Mouse (Mus musculus): ENCODE data around the gene Zfp462. TPM values are rescaled to one million over a fixed set of nuclear protein-coding genes. Genes with fewer than 3 reads are reported as not detected.

The Zfp462 gene
- polyA plus RNA-seq, 1 experiment: 2.5 TPM

DNA sequence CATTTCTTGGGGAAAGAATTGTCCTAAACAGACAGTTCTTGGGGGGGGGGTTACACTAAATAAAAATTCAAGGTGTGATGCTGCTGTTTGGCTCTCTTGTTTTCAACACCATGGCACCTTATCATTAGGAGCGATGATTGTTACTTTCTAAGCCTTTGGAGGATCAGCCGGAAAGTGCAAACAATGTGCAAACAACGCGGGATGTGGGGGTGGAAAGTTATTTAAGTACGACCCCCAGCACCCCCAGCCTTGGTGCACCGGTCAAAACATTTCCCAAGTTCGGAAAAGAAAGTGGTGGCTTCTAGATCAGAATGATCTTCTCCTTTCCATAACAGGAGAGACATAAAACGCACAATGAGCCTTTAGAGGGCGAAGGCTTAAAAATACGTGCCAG, 1.8 kb downstream of the Zfp462 start:
- Histone ChIP-seq H3K27me3 (ENCODE audit: control insufficient read depth, insufficient read depth, low read length) (peaks cover 7% of the 10 kb centered on the region), H3K27ac (ENCODE audit: insufficient read depth, low read length) (no peak overlapping the region), H3K36me3 (ENCODE audit: control insufficient read depth, insufficient read depth, low read length) (no peaks in the 10 kb centered on the region), H3K4me1 (ENCODE audit: control insufficient read depth, insufficient read depth, insufficient read length) (no peaks in the 10 kb centered on the region), H3K4me3 (ENCODE audit: extremely low read depth, insufficient read depth, insufficient read length) (no peak overlapping the region)
- no peak for DNase-seq (ENCODE audit: low read depth in 1 of 2, low spot score in 2 of 2)
- WGBS: 4% methylated on average over 10 of the region's 10 CpGs
- no peak for TF ChIP-seq CTCF (IDR thresholded peaks at IDR 0.05; ENCODE audit: extremely low read depth, insufficient read depth, insufficient read length, insufficient replicate concordance)
- TF ChIP-seq POLR2A (IDR thresholded peaks at IDR 0.05; ENCODE audit: low read depth, low read length): no peak

DNA sequence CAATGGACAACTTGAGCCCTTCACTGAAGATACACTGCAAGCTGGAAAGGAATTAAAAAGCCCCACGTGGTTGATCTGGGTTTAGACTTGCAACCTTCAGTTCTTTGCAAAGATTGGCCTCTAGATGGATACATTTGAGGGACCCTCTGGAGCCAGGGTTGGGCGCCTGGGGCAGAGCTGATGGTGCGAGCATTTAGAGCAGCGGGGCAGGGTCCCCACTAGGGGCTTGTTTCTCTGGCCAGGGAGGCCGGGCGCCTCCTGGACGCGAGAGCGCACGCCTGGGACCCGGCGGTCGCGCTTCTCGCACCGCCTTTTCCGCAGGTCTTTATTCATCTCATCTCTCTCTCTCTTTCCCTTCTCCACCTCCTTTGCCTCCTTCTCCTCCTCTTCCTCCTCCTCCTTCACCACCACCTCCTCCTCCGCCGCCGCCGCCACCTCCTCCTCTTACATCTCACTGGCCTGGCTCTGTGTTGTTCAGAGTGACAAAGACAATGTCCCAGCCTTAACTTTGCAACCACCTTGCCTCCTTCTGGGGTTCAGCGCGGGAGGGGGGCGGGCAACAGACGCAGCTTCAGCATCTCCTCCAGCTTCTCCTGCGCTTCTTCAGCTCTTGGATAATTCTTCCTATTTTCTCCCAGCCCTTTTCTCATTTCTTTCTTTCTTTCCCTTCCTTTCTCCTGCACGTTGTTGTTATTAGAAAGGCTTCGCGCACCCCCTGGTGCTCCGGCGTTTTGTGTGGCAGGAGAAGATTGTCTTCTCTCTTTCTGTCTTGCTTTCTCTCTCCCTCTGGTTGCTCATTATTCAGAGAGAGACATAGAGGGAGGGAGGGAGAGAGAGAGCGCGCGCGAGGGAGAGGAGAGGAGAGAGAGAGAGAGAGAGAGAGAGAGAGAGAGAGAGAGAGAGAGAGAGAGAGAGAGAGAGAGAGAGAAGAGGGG, 2.5 kb downstream of the Zfp462 start:
- TF ChIP-seq CTCF (IDR thresholded peaks at IDR 0.05; ENCODE audit: extremely low read depth, insufficient read depth, insufficient read length, insufficient replicate concordance) (no peak), POLR2A (IDR thresholded peaks at IDR 0.05; ENCODE audit: low read depth, low read length) (no peak)
- H3K4me1 ChIP-seq (ENCODE audit: control insufficient read depth, insufficient read depth, insufficient read length): no peaks in the 10 kb centered on the region
- peak overlapping the region; percentile 41 for H3K4me3 ChIP-seq (ENCODE audit: extremely low read depth, insufficient read depth, insufficient read length)
- DNase-seq (ENCODE audit: low read depth in 1 of 2, low spot score in 2 of 2): no peak
- peak overlapping the region; percentile 45 for H3K27ac ChIP-seq (ENCODE audit: insufficient read depth, low read length)
- peaks cover 7% of the 10 kb centered on the region for H3K27me3 ChIP-seq (ENCODE audit: control insufficient read depth, insufficient read depth, low read length)
- under 1% methylated on average over 34 of the region's 35 CpGs for WGBS
- H3K36me3 ChIP-seq (ENCODE audit: control insufficient read depth, insufficient read depth, low read length): no peaks in the 10 kb centered on the region

DNA sequence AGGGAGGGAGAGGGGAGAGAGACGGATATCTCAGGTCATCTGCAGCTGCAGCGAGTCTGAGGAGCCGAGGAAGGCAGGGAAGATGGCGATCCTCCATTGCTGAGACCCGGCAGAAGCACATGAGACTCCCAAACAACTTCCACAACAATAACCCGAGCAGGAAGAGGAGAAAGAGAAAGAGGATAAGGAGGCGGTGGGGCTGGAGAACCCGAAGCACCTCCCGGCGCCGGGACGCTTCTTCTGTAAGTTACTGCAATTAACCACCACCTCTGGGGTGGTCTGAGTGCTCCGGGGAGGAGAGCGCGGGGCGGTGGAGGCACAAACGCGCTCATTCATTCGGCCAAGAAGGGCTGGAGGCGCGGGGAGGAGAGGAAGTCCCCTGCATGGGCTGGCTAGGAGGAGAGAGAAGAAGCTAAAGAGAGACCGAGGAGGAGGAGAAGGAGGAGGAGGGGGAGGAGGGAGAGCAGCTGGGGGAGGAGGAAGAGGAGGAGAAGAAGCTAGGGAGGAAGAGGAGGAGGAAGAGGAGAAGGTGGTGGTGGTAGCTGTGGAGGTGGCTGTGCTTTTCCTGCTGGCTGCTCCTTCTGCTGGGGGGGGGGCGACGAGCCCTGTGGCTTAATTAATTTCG, 3.3 kb downstream of the Zfp462 start:
- Histone ChIP-seq H3K4me3 (ENCODE audit: extremely low read depth, insufficient read depth, insufficient read length) (peak overlapping the region; percentile 41), H3K4me1 (ENCODE audit: control insufficient read depth, insufficient read depth, insufficient read length) (no peaks in the 10 kb centered on the region), H3K27me3 (ENCODE audit: control insufficient read depth, insufficient read depth, low read length) (peaks cover 7% of the 10 kb centered on the region), H3K27ac (ENCODE audit: insufficient read depth, low read length) (peak overlapping the region; percentile 45), H3K36me3 (ENCODE audit: control insufficient read depth, insufficient read depth, low read length) (no peaks in the 10 kb centered on the region)
- WGBS: under 1% methylated on average over 24 of the region's 25 CpGs
- DNase-seq (ENCODE audit: low read depth in 1 of 2, low spot score in 2 of 2): no peak
- no peak for TF ChIP-seq POLR2A (IDR thresholded peaks at IDR 0.05; ENCODE audit: low read depth, low read length)
- TF ChIP-seq CTCF (IDR thresholded peaks at IDR 0.05; ENCODE audit: extremely low read depth, insufficient read depth, insufficient read length, insufficient replicate concordance): no peak

DNA sequence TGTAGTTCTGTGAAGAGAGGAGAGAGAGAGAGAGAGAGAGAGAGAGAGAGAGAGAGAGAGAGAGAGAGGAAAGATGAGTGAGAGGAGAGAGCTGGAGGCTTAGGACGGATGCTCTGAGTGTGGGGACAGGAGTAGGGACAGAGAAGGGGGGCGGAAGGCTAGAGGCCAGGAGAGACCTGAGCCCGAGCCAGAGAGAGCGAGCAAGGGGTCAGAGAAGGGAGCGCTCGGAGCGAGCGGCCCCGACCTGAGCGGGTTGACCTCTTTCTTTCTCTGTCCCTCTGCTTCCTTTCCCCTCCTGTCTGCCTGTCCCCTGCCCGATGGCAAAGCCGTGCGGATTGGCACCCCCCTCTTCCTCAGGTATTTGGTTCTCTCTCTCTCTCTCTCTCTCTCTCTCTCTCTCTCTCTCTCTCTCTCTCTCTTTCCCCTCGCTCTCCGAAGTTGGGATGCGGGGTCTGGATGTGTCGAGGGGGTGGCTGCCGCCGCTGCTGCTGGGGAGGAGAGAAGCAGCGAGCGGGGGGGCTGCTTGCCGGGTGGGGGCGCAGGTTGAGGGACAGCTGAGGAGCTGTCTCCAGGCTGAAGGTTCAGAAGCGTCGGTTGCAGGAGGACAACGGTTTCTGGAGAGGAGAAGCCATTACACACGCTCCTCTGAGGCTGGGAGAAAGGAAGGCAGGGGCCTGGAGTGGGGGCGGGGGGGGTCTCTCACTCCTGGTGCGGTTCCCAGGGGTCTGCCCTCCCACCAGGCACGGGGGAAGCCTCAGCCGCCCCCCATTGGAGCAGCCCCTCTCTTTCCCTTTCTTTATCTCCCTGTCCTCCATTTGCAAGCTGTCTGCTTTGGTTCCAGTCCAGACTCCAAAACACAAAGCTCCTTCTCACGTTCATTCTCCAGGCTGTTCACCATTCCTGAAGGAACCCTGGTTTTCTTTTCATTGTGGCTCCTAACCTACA, 4.0 kb downstream of the Zfp462 start:
- peaks cover 7% of the 10 kb centered on the region for H3K27me3 ChIP-seq (ENCODE audit: control insufficient read depth, insufficient read depth, low read length)
- no peak for TF ChIP-seq POLR2A (IDR thresholded peaks at IDR 0.05; ENCODE audit: low read depth, low read length)
- TF ChIP-seq CTCF (IDR thresholded peaks at IDR 0.05; ENCODE audit: extremely low read depth, insufficient read depth, insufficient read length, insufficient replicate concordance): no peak
- DNase-seq (ENCODE audit: low read depth in 1 of 2, low spot score in 2 of 2): no peak
- no peaks in the 10 kb centered on the region for H3K36me3 ChIP-seq (ENCODE audit: control insufficient read depth, insufficient read depth, low read length)
- WGBS: 2% methylated on average over 29 of the region's 32 CpGs
- H3K4me1 ChIP-seq (ENCODE audit: control insufficient read depth, insufficient read depth, insufficient read length): no peaks in the 10 kb centered on the region
- peak overlapping the region; percentile 41 for H3K4me3 ChIP-seq (ENCODE audit: extremely low read depth, insufficient read depth, insufficient read length)
- peak overlapping the region; percentile 45 for H3K27ac ChIP-seq (ENCODE audit: insufficient read depth, low read length)

DNA sequence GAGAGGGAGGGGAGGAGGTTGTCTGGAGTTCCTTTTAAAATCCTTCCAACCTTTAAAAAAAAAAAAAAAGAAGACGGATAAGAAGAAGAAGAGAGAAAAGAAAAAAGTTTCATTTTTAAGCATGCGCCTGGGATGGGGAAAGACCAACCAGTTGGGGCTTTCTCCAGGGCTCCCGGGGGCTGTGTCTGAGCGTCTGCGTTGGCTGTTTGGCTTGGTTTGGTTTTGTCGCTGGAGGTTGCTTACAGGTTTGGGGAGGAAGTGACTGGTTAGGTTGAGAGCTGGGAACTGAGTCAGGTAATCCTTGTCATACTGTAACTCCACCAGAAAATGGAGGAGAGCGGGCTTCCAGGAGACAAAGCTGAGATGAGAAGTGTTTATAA, 4.7 kb downstream of the Zfp462 start:
- no peak for TF ChIP-seq POLR2A (IDR thresholded peaks at IDR 0.05; ENCODE audit: low read depth, low read length)
- no peak for TF ChIP-seq CTCF (IDR thresholded peaks at IDR 0.05; ENCODE audit: extremely low read depth, insufficient read depth, insufficient read length, insufficient replicate concordance)
- no peak for DNase-seq (ENCODE audit: low read depth in 1 of 2, low spot score in 2 of 2)
- Histone ChIP-seq H3K27ac (ENCODE audit: insufficient read depth, low read length) (peak overlapping the region; percentile 35; the same call in 1 of the 2 replicates), H3K27me3 (ENCODE audit: control insufficient read depth, insufficient read depth, low read length) (peaks cover 7% of the 10 kb centered on the region), H3K4me1 (ENCODE audit: control insufficient read depth, insufficient read depth, insufficient read length) (no peaks in the 10 kb centered on the region), H3K36me3 (ENCODE audit: control insufficient read depth, insufficient read depth, low read length) (no peaks in the 10 kb centered on the region), H3K4me3 (ENCODE audit: extremely low read depth, insufficient read depth, insufficient read length) (no peak overlapping the region; the same call in 1 of the 2 replicates)
- 22% methylated on average over 7 of the region's 7 CpGs for whole genome bisulfite sequencing

DNA sequence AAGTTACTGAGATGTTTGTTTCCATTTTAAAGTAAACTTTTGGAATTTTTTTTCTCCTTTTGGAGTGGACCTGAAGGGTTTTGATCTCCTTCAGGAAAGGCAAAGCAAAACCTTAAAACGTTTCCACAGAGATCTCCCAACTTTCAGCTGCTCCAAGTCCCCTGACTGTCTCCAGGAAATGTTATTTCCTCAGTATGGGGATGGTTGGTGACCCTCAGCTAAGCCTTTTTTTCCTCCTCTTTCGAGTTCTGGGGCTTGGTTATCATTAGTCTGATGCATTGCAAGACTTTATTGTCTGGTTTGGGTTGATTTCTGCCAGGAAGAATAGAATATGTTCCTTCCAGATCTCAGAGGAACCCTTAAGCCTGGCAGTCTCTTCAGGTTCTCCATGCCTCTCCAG, 5.3 kb downstream of the Zfp462 start:
- no peak for DNase-seq (ENCODE audit: low read depth in 1 of 2, low spot score in 2 of 2)
- TF ChIP-seq CTCF (IDR thresholded peaks at IDR 0.05; ENCODE audit: extremely low read depth, insufficient read depth, insufficient read length, insufficient replicate concordance): no peak
- no peak for TF ChIP-seq POLR2A (IDR thresholded peaks at IDR 0.05; ENCODE audit: low read depth, low read length)
- no peaks in the 10 kb centered on the region for H3K36me3 ChIP-seq (ENCODE audit: control insufficient read depth, insufficient read depth, low read length)
- no peaks in the 10 kb centered on the region for H3K4me1 ChIP-seq (ENCODE audit: control insufficient read depth, insufficient read depth, insufficient read length)
- H3K27ac ChIP-seq (ENCODE audit: insufficient read depth, low read length): no peak overlapping the region
- 42% methylated on average over 2 of the region's 2 CpGs for WGBS
- no peak overlapping the region for H3K4me3 ChIP-seq (ENCODE audit: extremely low read depth, insufficient read depth, insufficient read length)
- H3K27me3 ChIP-seq (ENCODE audit: control insufficient read depth, insufficient read depth, low read length): peaks cover 3% of the 10 kb centered on the region
